Mouse (Mus musculus) hindlimb bud, embryonic 11.5 days (tissue): ENCODE results near the gene Fat2.

Source experiments
- DNase-seq: peaks from one replicate; pipeline ENCODE4 v3.0.0-alpha.2; 2012; ENCODE audit warnings: low read depth, low spot score; ENCODE audit errors: extremely low spot score

Fat2 gene

GRCm38 (mm10) chr11:55334063-55334462 lies 2.3 kb downstream of the Fat2 start:
- DNase-seq = no peak

- no peak for DNase-seq
Observed at GRCm38 (mm10) chr11:55329868-55330772, 6.2 kb downstream of the Fat2 start.

GRCm38 (mm10) chr11:55327558-55328409 lies 8.6 kb downstream of the Fat2 start:
- no peak for DNase-seq

- no peak for DNase-seq
Observed at GRCm38 (mm10) chr11:55327111-55327510, 9.3 kb downstream of the Fat2 start.

GRCm38 (mm10) chr11:55326211-55326610 lies 10.2 kb downstream of the Fat2 start:
- DNase-seq = no peak

GRCm38 (mm10) chr11:55323854-55324253 lies 12.5 kb downstream of the Fat2 start:
- no peak for DNase-seq

- no peak for DNase-seq
Observed at GRCm38 (mm10) chr11:55320990-55321389, 15.4 kb downstream of the Fat2 start.

- DNase-seq = no peak
Observed at GRCm38 (mm10) chr11:55315966-55316365, 20.4 kb downstream of the Fat2 start.

GRCm38 (mm10) chr11:55314704-55315047 lies 21.7 kb downstream of the Fat2 start:
- DNase-seq = no peak

- no peak for DNase-seq
Observed at GRCm38 (mm10) chr11:55313768-55314703, 22.3 kb downstream of the Fat2 start.

- no peak for DNase-seq
Observed at GRCm38 (mm10) chr11:55302350-55302749, 34.0 kb downstream of the Fat2 start.

- no peak for DNase-seq
Observed at GRCm38 (mm10) chr11:55293179-55293578, 43.2 kb downstream of the Fat2 start.

GRCm38 (mm10) chr11:55291901-55292300 lies 44.5 kb downstream of the Fat2 start:
- no peak for DNase-seq

- no peak for DNase-seq
Observed at GRCm38 (mm10) chr11:55289851-55290391, 46.4 kb downstream of the Fat2 start.

- no peak for DNase-seq
Observed at GRCm38 (mm10) chr11:55274756-55275155, 61.6 kb downstream of the Fat2 start.

- DNase-seq = no peak
Observed at GRCm38 (mm10) chr11:55268580-55268979, 67.8 kb downstream of the Fat2 start.

- no peak for DNase-seq
Observed at GRCm38 (mm10) chr11:55265647-55266046, 70.7 kb downstream of the Fat2 start.

GRCm38 (mm10) chr11:55264318-55264717 lies 72.0 kb downstream of the Fat2 start:
- no peak for DNase-seq

- DNase-seq = no peak
Observed at GRCm38 (mm10) chr11:55262000-55262399, 74.4 kb downstream of the Fat2 start.

- DNase-seq = no peak
Observed at GRCm38 (mm10) chr11:55261105-55261504, 75.3 kb downstream of the Fat2 start.

GRCm38 (mm10) chr11:55253391-55253790 lies 83.0 kb downstream of the Fat2 start:
- DNase-seq = no peak
